14 mouse cellular contexts compared by ENCODE assay signal in the genomic region with DNA sequence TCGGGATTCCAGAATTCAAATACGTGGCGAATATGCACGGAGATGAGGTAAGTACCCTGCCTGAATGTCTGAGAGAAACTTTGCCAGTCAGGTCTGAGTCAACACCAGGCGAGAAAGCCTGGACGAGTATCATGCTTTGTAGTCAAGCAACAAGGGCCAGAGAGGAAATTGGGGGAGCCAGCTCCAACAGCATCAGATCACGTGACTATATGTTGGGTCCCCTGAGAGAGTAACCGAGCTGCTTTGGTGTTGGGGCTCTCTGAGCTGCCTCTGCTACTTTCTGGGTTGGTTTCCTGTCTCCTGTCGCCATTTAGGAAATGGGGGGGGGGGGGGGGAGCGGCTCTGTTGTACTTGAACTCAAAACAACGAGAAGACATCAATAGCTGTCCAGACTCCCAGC. TPM values are rescaled to one million over a fixed set of nuclear protein-coding genes. Genes with fewer than 3 reads are reported as not detected.
A peak's percentile ranks its signal among the peaks of the same experiment; 100 is the strongest.
DNase-seq lines count a peak whose midpoint lies in the region; ATAC-seq and TF ChIP-seq lines count a peak whose summit lies in the region.
"Had no signal": no experiment of that assay in that cellular context is flagged by ENCODE, and none has a peak within 500 bp of the region (broad histone marks: within the 10 kb centered on the region; RNA-seq: fewer than 3 reads in every experiment).

No protein-coding gene starts in this region.

- no peak overlapping the region for H3K9ac ChIP-seq in embryonic facial prominence, embryonic 14.5 days (ENCODE audit: low read depth, low read length)
- H3K9ac ChIP-seq: hindbrain, embryonic 15.5 days; liver, embryonic 13.5 days had no signal

- ATAC-seq in embryonic facial prominence, embryonic 14.5 days (ENCODE audit: low read depth): 0 out of 2 replicates have a peak, but pooled peaks have one; percentile 18
- ATAC-seq: forebrain, embryonic 14.5 days had no signal

- DNase-seq in spleen, adult 2 months (ENCODE audit: low read depth in 1 of 2, low spot score in 2 of 2): peak; percentile 60 to 71
- no peak for DNase-seq in spleen, postnatal 4 days (ENCODE audit: low spot score in 2 of 2)
- no peak for DNase-seq in embryonic facial prominence, embryonic 14.5 days (ENCODE audit: low spot score)
- peak; percentile 75 for DNase-seq in naive thymus-derived CD4-positive, alpha-beta T cell, adult 2 months (ENCODE audit: low read depth)
- DNase-seq in Muller cell, postnatal 12 days (ENCODE audit: inconsistent ontology term): no peak
- DNase-seq in right cerebral cortex, postnatal 25 days: no peak
- DNase-seq in adrenal gland, postnatal 4 days (ENCODE audit: low spot score in 2 of 2): no peak
- DNase-seq: embryo, embryonic 11 days; kidney, postnatal 10 days; liver, embryonic 13.5 days; lung, postnatal 4 days had no signal

- TF ChIP-seq POLR2A in spleen, adult 2 months (IDR thresholded peaks at IDR 0.05; ENCODE audit: low read depth, low read length): no peak

- no peak for TF ChIP-seq CTCF in spleen, adult 2 months (IDR thresholded peaks at IDR 0.05; ENCODE audit: extremely low read depth, insufficient read depth, insufficient read length, insufficient replicate concordance)

- no peak overlapping the region for H3K4me2 ChIP-seq in embryonic facial prominence, embryonic 14.5 days (ENCODE audit: low read depth, low read length)
- H3K4me2 ChIP-seq: hindbrain, embryonic 15.5 days; liver, embryonic 13.5 days had no signal

- H3K36me3 ChIP-seq in spleen, adult 2 months (ENCODE audit: control insufficient read depth, insufficient read depth, low read length): no peaks in the 10 kb centered on the region
- H3K36me3 ChIP-seq in embryonic facial prominence, embryonic 14.5 days (ENCODE audit: control insufficient read depth, insufficient read depth, low read length): no peaks in the 10 kb centered on the region
- H3K36me3 ChIP-seq: hindbrain, embryonic 15.5 days; liver, embryonic 13.5 days had no signal

- H3K27ac ChIP-seq in spleen, adult 2 months (ENCODE audit: insufficient read depth, low read length): peak overlapping the region; percentile 70
- no peak overlapping the region for H3K27ac ChIP-seq in embryonic facial prominence, embryonic 14.5 days (replicated peaks; ENCODE audit: low read depth, low read length)
- H3K27ac ChIP-seq: hindbrain, embryonic 15.5 days; liver, embryonic 13.5 days; stomach, postnatal 0 days had no signal

- 13% methylated on average over 11 of the region's 11 CpGs for WGBS in spleen, adult 2 months
- 43% methylated on average over 11 of the region's 11 CpGs for WGBS in embryonic facial prominence, embryonic 14.5 days

- no peak overlapping the region for H3K4me3 ChIP-seq in spleen, adult 2 months (ENCODE audit: extremely low read depth, insufficient read depth, insufficient read length)
- H3K4me3 ChIP-seq in embryonic facial prominence, embryonic 14.5 days (ENCODE audit: low read depth, low read length): no peak overlapping the region
- H3K4me3 ChIP-seq: hindbrain, embryonic 15.5 days; liver, embryonic 13.5 days had no signal

- H3K27me3 ChIP-seq in spleen, adult 2 months (ENCODE audit: control insufficient read depth, insufficient read depth, low read length): no peaks in the 10 kb centered on the region
- no peaks in the 10 kb centered on the region for H3K27me3 ChIP-seq in embryonic facial prominence, embryonic 14.5 days (replicated peaks; ENCODE audit: control insufficient read depth, insufficient read depth, low read length)
- H3K27me3 ChIP-seq: hindbrain, embryonic 15.5 days; liver, embryonic 13.5 days had no signal

- H3K4me1 ChIP-seq in spleen, adult 2 months (ENCODE audit: control insufficient read depth, insufficient read depth, insufficient read length): peaks cover 11% of the 10 kb centered on the region; the same call in 1 of the 2 replicates
- H3K4me1 ChIP-seq in embryonic facial prominence, embryonic 14.5 days (ENCODE audit: control insufficient read depth, insufficient read depth, low read length): peaks cover 19% of the 10 kb centered on the region; the same call in 1 of the 2 replicates

- H3K9me3 ChIP-seq in embryonic facial prominence, embryonic 14.5 days (ENCODE audit: control insufficient read depth, low read length): no peaks in the 10 kb centered on the region
- H3K9me3 ChIP-seq: hindbrain, embryonic 15.5 days; liver, embryonic 13.5 days had no signal

RNA-seq across cellular contexts. Expression of a gene that starts 30.5 kb away (rescaled TPM):
- polyA plus RNA-seq in spleen, adult 2 months (2012; rRNA removed): 10.1 and 19.0 TPM in 2 replicates
- 37.6 and 43.6 TPM in 2 replicates for polyA plus RNA-seq in embryonic facial prominence, embryonic 14.5 days (2014; fragmentation: Nextera tagmentation; extraction: Ambion mirVana)
- 10 to 100 TPM; 24.4 to 25.3 TPM for total RNA-seq in adrenal gland, postnatal 4 days (2021)

RNA-seq across cellular contexts. Expression of a gene that starts 50.7 kb away (rescaled TPM):
- 37.2 and 52.6 TPM in 2 replicates for polyA plus RNA-seq in spleen, adult 2 months (2012; rRNA removed)
- 33.8 and 34.1 TPM in 2 replicates for polyA plus RNA-seq in embryonic facial prominence, embryonic 14.5 days (2014; fragmentation: Nextera tagmentation; extraction: Ambion mirVana)
- total RNA-seq in adrenal gland, postnatal 4 days (2021): 10 to 100 TPM; 63.3 to 67.4 TPM

Comparison
In these comparisons a context has a peak if more than half of its experiments do, and no peak if none do; other contexts are left out.
1. DNase-seq: peak in spleen, adult 2 months (2 of 2) and naive thymus-derived CD4-positive, alpha-beta T cell, adult 2 months (single experiment); none in spleen, postnatal 4 days (0 of 2), embryonic facial prominence, embryonic 14.5 days (single experiment), Muller cell, postnatal 12 days (single experiment), right cerebral cortex, postnatal 25 days (single experiment) and adrenal gland, postnatal 4 days (0 of 2).